Mouse (Mus musculus): ENCODE results near the gene Bckdhb.

GRCm38 (mm10) chr9:83902086-83902485 is 22.9 kb upstream of the Bckdhb start:
- TF ChIP-seq POLR2A (IDR thresholded peaks at IDR 0.05; ENCODE audit: low read depth, low read length) (no peak), CTCF (IDR thresholded peaks at IDR 0.05; ENCODE audit: extremely low read depth, insufficient read depth, insufficient read length, insufficient replicate concordance) (no peak)

All from spleen, adult 2 months (tissue).